Mouse (Mus musculus) cerebellum, adult 11 months (tissue): ENCODE results near the gene Tesk2.
"Not testable (repeated sequence)": the region's sequence is repeated elsewhere in the genome, so short reads cannot be mapped to it uniquely, and the experiment has no call there.

Experiments
- DNase-seq: peaks from one replicate; pipeline ENCODE4 v3.0.0; 2022

Tesk2 gene

GRCm38 (mm10) chr4:116794273-116794672 is 73.5 kb downstream of the Tesk2 start:
- DNase-seq: no peak

GRCm38 (mm10) chr4:116796442-116797110 is 75.8 kb downstream of the Tesk2 start:
- DNase-seq: no peak

DNA sequence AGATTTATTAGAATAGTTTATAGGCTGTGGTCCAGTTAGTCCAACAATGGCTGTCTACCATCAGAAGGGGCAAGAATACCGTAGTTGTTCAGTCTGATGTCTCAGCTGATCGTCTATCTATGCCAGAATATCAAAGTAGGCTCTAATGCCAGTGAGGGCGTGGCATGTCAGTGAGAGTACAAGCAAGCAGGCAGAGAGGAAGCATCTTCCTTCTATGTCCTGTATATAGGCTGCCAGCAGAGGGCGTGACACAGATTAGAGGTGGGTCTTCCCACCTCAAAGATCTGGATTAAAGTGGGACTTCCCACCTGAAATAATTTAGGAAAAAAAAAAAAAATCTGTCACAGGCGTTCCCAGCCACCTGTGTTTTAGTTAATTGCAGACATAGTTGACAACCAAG is 79.2 kb downstream of the Tesk2 start:
- no peak for DNase-seq

- DNase-seq: peak; percentile 91
These were observed 86.7 kb downstream of the Tesk2 start, which contains the start of the genes Toe1 and Mutyh for GRCm38 (mm10) chr4:116807197-116808129. TSS of gene Toe1 (minus strand) at chr4:116807640. TSS of gene Mutyh (plus strand) at chr4:116807723.

- DNase-seq: no peak
These were observed 90.3 kb downstream of the Tesk2 start for GRCm38 (mm10) chr4:116811012-116811411.

DNA sequence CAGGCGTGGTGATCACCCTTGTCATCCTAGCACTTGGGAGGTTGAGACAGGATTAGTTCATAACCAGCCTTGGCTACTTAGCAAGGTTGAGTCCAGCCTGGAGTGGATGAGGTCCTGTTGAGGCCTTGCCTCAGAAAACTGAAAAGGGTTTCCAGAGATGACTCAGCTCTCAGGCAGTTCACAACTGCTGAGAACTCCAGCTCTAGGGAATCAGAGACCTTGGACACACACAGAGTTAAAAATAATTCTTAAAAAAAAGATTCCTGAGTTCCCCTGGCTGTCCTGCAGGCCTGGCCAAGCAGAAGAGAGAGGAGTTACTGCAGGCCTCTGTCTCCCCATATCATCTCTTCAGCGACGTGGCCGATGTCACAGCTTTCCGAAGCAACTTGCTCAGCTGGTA is 94.5 kb downstream of the Tesk2 start:
- no peak for DNase-seq

DNA sequence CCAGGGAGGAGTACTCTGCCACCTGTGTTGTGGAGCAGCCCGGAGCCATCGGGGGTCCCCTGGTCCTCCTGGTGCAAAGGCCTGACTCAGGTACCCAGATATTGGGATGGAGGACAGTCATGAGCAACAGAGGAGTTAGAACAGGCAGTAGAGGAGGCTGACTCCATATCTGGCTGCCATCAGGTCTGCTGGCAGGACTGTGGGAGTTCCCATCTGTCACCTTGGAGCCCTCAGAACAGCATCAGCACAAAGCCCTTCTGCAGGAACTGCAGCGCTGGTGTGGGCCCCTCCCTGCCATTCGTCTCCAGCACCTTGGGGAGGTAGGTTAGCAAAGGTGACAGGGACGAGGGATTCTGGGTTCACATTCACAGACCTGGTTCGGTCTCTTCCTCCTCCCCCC is 96.7 kb downstream of the Tesk2 start:
- DNase-seq: peak; percentile 68

- DNase-seq: no peak
These were observed 99.5 kb downstream of the Tesk2 start for GRCm38 (mm10) chr4:116819968-116820901.

GRCm38 (mm10) chr4:116820902-116821693 is 100.3 kb downstream of the Tesk2 start:
- peak; percentile 63 for DNase-seq

DNA sequence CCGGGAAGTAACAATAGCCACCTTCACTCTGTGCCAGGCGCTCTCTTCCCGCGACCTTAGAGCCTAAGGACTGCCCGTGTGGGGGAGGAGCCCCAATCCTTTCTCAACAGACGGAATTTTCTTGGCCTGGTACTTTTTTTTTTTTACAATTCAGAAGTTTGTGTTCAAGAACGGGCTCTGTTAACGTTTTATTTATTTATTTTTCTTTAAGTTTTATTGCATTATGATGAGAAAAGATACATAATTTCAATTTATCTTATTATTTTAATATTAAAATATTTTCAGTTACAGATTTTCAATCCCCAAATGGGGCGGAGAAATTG is 100.9 kb downstream of the Tesk2 start, which contains the start of gene Hpdl:
Gene Hpdl, minus strand, starts transcription at position 14 of the 323 bp plus-strand sequence.
- no peak for DNase-seq

DNA sequence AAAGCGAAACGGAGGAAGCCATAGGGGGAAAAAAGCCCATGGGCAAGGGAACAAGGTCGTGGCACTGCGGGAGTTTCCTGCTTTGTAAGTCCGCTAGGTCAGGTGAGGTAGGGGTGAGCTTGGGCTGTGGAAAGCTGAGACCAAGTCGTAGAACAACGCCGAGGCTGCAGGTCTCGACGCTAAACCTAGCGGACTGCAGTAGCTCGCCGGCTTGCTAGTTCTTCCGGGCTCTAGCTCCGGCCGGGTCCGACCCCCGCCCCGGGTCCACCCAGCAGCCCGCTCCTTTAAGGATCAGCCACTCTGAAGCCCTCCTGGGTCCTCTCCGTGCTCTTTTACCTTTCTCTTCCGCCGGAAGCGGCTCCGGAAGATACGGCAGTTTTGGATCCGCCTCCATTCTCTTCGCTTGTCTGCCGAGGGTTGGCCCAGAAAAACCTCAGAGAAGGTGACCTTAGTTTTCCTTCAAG is 103.8 kb downstream of the Tesk2 start:
- DNase-seq: peak; percentile 70

DNA sequence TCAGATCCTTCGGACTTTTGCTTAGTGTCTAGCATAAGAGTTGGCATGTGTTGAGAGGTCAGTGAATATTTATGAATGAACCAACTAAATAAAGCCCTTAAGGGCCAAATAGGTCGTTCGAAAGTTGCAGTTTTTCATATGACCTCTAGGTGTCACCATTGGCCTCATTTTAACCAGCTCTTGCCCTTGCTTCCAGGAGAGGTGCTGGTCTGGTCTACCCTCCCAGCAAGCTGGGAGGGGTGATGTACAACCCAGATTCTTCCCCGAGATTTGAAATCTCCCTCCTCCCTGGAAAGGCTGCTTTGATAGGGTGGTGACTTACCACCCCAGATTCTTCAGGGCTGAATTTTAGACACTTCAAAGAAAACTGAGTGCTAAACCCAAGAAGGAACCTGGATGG is 107.1 kb downstream of the Tesk2 start:
- no peak for DNase-seq

- DNase-seq: no peak
These were observed 108.8 kb downstream of the Tesk2 start for GRCm38 (mm10) chr4:116829364-116830069.

DNA sequence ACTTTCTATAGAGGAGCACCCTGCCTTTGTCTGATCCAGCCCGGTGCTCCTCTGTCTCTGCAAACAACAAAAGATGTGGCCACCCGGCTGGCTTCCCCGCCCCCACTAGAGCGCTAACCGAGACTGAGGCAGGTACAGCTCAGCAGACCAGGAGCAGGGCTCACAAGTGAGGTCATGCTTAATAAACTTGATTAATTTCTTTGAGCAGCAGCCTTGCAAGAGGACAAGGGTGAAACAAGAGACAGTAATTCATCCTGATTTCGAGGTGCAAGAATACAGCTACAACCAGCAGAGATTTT is 109.3 kb downstream of the Tesk2 start:
- DNase-seq: no peak

GRCm38 (mm10) chr4:116838999-116839398 is 118.3 kb downstream of the Tesk2 start:
- no peak for DNase-seq

GRCm38 (mm10) chr4:116840096-116840495 is 119.3 kb downstream of the Tesk2 start:
- not testable (repeated sequence) for DNase-seq

- DNase-seq: no peak
These were observed 120.1 kb downstream of the Tesk2 start for GRCm38 (mm10) chr4:116840841-116841240.

DNA sequence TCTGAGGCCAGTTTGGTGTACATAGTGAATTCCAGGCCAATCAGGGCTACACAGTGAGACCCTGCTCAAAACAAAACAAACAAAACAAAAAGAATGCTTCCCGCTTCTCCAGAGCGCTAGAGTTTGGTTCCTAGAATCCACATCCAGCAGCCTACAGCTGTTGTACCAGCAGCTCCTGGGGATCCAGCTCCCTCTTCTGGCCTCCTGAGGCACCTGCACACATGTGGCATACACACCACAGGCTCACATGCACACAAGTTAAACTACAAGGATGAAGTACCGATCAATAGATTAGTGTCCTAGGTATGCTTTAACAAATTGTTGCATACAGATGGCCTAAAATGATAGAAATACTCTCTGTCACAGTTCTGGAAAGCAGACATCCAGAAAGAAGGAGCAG is 123.6 kb downstream of the Tesk2 start:
- no peak for DNase-seq

DNA sequence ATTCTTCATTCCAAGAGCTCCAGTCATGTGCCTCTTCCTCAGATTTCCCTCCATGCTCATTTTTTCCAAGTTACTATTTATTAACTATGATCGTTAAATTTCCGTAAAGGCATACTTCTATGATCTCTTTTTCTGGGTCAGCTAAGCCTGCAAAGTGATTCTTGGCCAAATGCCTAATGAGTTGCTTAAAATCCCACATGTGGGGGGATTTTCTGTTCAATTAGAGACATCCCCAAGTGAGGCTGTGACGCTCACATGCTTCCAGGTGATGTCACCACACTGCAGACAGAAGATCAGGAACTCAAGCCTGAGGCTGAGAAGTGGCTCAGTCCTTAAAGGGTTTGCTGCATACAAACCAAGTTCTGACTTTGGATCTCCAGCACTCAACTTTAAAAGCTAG is 129.2 kb downstream of the Tesk2 start:
- DNase-seq: no peak

DNA sequence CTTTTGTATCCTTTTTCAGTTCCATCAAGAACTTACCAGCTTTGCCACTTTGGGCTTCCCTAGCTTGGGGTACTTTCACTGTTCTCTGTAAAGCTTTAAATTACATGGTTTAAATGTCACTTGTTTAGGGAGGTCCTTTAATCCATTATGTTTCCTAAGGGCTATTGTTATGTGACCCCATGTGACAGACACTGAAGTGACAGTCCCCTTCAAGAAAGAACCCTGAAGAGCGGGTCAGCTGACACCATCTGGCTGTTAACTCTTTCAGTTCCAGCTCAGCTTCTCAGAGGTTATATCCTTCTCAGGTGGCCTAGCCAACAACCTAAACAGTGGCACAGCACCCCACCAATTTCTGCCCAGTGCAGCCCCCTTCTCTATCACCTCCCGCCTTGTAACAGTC is 133.5 kb downstream of the Tesk2 start:
- DNase-seq: no peak
